Mouse (Mus musculus): ENCODE measurements at regions not wholly inside any gene's neighbourhood (a gene's known extent, or its start where the extent isn't known, plus 50 kb on each side); places are given as distances from the start of the nearest gene placed in this dataset.
"Not testable (repeated sequence)": the region's sequence is repeated elsewhere in the genome, so short reads cannot be mapped to it uniquely, and the experiment has no call there.

GRCm38 (mm10) chr12:28922236-28922635 lies 170.6 kb downstream of the Eipr1 start:
- DNase-seq, result no peak

DNA sequence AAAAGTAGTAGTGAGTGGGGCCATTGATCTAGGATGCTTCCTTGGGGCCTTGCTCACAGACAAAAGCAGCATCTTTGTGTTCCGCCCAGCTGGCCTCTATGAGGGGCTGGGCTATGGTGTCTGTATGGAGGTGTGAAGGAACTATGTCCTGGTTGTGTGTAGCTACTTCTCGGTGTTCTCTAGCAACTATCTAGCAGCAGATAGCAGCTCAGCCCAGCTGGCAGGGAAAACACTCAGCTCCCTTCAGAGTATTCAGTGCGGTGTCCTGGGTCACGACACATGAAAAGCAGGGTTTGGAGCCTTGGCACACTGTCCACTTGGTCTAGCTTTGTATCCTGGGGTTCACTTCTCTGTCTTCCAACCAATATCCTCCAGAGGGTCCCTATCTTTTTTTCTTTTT lies 173.6 kb downstream of the Eipr1 start:
- DNase-seq, result peak; percentile 10

GRCm38 (mm10) chr12:28939936-28940335 lies 188.3 kb downstream of the Eipr1 start:
- no peak for DNase-seq

- DNase-seq, result no peak
Observed at GRCm38 (mm10) chr12:28948889-28949288, 197.3 kb downstream of the Eipr1 start.

DNA sequence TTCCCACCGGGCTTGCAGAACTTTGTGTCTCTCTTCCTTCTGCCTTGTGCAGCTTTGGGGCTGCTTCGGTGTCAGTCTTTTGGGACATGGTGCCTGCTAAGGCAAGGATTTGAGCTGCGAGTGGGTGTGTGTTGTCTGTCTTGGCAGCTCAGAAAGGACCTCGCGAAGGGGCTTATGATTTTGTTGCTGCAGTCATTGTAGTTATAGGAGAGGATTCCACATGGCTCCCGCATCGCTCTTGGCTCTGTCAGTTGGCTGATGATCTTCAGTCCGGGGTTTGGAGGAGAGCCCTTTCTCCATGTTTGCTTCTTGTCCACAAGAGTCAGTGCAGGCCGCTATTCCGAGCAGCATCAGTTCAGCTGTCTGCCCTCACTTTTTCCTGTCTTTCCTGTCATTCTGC lies 197.7 kb downstream of the Eipr1 start:
- DNase-seq, result no peak

- DNase-seq, result no peak
Observed at GRCm38 (mm10) chr12:28957155-28957554, 205.6 kb downstream of the Eipr1 start.

GRCm38 (mm10) chr12:28958661-28959060 lies 207.1 kb downstream of the Eipr1 start:
- DNase-seq, result no peak

GRCm38 (mm10) chr12:28969671-28970379 lies 218.2 kb downstream of the Eipr1 start:
- no peak for DNase-seq

DNA sequence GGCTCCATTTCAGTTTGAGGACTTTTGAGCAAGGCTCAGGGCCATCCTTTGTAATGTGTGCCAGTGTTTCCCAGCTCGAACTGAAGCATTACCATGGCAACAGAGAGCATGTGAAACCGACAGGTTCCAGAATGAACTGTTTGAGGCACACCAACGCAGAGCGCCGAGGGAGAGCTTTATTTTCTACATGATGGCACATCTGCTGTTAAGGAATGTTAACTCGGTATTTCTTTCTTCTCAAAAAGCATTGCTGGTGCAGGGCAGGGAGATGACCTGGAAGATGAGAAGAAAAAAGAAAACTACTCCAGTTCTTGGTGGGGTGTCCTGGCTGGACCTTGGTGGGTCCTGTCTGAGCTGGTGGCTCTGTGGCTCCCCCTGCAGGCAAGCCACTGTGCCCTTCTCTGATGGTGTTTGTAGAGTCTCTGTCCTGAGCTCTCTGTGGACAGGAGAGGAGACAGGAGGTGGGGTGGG lies 223.0 kb downstream of the Eipr1 start:
- DNase-seq, result no peak

- DNase-seq, result no peak
Observed at GRCm38 (mm10) chr12:28975249-28975648, 223.6 kb downstream of the Eipr1 start.

GRCm38 (mm10) chr12:28979679-28980078 lies 228.1 kb downstream of the Eipr1 start:
- no peak for DNase-seq

DNA sequence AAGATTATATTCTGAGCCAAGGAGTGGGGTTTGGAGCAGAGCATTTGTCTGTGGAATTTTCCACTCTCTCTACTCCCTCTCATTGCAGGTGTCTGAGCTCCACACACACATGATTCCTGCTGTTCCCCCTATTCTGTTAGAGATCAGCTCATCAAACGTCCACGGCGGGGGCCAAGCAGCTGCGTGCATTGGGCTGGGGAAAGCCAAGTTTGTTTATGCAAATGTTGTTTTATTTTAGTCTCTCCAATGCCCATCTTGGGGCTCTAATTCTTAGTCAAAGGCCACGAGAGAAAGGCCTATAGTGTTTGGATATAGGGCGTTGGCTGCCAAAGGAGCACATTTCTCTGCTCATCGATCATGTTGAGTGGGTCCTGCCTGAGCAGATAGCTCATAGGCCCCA lies 234.6 kb downstream of the Eipr1 start:
- no peak for DNase-seq

GRCm38 (mm10) chr12:28997474-28998192 lies 246.0 kb downstream of the Eipr1 start:
- DNase-seq, result no peak

- DNase-seq, result no peak
Observed at GRCm38 (mm10) chr12:28999963-29000451, 248.4 kb downstream of the Eipr1 start.

DNA sequence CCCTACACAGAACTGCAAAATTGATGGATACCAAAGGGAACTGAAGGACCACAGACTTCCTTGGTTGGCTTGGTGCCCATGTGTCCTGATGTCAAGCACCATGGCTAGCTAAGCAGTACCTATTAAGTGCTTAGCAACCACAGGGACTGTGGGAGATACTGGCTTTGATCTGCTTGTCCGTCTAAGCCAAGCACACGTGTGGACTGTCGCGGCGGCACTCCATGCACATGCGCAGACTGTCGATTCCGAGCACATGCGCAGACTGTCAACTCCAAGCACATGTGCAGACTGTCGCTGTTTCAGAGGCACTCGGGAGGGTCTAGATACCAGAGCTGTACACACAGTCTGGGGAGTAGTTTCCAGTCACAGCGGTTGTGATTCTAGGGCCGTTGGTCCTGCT lies 252.9 kb downstream of the Eipr1 start:
- no peak for DNase-seq

DNA sequence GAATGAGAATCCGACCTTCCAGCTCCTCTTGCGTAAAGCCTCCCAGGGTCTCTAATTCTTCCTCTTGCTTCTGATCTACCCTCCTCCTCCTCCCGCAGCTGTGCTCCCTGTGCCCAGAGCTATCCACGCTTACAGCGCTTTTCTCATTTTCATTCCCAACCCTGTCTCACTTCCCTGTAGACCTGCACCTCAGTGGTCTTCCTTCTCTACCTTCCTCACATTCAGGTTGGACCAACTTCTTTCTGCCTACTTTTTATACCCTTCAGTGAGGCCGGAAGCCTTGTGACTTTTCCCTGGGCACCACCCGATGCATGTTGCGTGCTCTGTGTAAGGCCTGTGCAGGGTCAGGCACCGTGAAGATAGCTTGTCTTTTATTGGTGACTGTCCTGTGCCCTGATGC lies 263.0 kb downstream of the Eipr1 start:
- DNase-seq, result no peak

DNA sequence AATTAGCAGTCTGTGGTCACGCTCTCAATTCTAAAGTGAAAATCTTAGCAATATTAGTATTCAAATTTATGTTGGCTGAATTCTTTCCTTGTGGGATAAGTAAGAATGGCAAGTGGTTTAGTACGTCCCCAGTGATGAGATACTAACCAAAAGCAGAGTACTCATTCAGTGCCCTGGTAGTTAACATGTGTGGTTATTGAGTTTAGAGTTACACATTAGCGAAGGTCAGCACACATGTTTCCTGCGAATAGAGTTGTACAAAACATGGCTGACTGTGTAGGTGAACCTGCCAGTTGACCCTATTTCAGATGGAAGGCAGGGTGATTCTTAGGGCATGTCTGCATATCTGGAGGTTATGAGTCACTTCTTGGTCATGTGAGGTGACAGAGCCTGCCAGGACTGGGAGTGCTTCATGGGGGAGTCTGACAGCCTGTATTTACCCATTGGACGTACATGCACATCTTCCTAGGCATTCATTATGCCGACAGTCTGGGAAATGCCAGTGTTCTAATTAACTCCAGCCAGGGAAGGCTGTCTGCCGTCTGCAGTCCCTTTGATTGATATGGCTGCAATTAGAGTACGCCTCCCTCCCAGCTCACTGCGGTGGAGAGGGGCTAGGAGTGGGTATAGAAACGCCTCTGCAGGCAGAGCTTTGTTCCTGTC lies 263.7 kb downstream of the Eipr1 start:
- DNase-seq, result no peak

DNA sequence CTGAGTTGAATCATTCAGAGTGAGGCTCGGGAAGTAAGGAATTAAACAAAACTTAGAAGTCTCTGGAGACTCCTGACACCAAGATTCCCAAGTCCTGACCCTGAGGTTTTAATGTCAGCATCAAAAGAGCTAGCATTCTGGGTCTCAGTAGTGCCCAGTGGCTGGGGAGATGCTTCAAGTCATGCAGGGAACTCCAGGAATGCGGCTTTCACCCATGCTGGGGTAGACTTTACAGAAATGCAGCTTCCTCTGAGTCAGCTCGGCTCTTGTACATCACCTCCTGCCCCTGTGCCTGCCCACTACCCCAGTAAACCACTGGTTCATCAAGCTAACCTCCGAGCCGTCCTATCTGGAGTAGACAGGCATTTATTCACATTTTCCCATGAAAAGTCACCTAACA lies 269.5 kb downstream of the Eipr1 start:
- DNase-seq, result no peak

DNA sequence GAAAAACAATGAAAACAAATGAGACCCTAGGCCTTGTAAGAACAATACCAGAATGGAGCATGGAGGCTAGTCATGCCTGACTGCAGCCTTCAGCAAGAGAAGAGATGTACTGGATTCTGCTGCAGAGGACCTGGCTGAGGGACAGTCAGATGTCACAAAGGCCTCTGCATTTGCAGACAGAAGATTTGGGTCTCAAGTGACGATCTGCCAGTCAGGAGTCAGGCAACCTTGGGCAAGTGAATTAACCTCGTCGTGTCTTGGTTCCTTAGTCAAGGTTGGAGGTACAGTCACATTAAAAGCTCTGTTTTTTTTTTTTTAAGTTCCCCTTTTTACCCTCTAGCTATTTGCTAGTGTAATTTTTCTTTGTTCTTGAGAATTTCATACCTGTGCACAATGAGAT lies 276.6 kb downstream of the Eipr1 start:
- DNase-seq, result no peak

DNA sequence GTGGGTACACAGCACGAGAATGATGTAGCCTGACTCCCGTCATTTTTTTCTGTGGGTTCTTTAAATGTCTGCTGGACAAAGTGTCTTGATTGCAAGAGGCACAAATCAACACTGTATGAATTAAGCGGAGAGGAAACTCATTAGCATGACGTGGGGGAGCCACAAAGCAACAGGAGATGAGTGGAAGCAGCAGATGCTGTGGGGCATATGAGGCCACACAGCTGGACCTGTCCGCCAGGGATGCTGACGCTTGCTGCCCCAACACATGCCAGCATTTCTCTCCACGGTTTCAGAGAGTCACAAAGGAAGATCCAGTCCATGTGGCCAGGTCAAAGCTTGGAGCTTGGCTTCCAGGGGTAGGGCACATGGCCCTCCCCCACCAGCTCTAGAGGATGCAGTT lies 277.9 kb downstream of the Eipr1 start:
- no peak for DNase-seq

DNA sequence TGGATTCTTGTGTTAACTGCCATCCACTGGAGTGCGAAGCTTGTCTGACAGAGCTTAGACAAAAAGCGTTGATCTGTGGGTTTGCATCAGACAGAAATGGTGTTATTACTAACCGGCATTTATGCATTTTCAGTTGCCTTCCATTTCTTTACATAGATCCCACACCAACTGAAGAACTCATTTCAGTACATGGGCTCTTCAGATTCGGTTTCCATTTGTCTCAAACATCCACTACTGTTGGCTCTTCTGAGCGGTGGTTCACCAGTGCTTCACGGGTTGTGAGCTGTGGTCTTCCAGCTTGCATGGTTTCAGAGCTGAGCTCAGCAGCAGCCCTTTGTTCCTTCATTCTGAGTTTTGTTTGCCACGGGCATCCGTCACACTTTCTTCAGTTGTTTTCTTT lies 294.4 kb downstream of the Eipr1 start:
- no peak for DNase-seq

DNA sequence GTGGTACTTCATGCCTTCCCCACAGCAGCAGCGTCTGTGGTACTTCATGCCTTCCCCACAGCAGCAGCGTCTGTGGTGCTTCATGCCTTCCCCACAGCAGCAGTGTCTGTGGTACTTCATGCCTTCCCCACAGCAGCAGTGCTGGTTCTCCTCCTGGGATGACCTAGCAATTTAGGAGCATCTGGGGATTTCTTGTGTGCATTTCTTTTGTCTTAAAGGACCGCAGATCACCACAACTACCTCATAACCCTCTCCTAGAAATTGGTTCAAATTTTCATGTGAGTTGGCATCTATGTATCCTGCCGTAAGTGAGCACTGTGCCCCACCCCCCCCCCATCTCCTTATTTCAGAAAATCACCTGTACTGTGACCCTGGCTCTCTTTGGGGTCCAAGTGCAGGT lies 297.0 kb downstream of the Eipr1 start:
- DNase-seq, result not testable (repeated sequence)

DNA sequence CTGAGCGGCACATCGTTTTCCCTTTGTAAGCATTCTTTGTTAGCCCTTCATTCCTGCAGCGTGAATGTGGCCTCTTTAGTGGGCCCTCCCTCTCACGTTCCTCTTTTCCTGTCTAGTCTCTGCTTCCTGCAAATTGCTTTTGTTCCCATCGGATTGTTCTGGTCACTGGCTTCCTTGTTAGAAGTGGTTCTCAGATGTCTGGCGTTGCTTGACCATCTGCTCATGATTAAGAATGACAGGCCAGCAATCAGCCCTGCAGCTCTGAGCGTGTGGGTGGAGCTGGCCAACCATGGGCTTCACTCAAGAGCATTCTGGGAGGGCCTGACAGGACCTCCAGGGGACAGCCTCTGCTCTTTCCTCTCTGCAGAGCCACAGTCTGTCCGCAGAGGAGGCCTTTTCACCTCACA lies 297.5 kb downstream of the Eipr1 start:
- peak; percentile 28 for DNase-seq

All from heart, postnatal 4 days (tissue).